Mouse (Mus musculus): Measurements from ENCODE around the gene Tmc8.

GRCm38 (mm10) chr11:117768725-117769682 lies 12.9 kb upstream of the Tmc8 start:
- TF ChIP-seq TAL1 (IDR thresholded peaks at IDR 0.05; ENCODE audit: low read length) (no peak), GATA1 (IDR thresholded peaks at IDR 0.05; ENCODE audit: low read length) (no peak)

Data from erythroblast, embryonic 14.5 days (primary cell).